Mouse (Mus musculus): ENCODE data around the gene Gmpr2.

The Gmpr2 gene

DNA sequence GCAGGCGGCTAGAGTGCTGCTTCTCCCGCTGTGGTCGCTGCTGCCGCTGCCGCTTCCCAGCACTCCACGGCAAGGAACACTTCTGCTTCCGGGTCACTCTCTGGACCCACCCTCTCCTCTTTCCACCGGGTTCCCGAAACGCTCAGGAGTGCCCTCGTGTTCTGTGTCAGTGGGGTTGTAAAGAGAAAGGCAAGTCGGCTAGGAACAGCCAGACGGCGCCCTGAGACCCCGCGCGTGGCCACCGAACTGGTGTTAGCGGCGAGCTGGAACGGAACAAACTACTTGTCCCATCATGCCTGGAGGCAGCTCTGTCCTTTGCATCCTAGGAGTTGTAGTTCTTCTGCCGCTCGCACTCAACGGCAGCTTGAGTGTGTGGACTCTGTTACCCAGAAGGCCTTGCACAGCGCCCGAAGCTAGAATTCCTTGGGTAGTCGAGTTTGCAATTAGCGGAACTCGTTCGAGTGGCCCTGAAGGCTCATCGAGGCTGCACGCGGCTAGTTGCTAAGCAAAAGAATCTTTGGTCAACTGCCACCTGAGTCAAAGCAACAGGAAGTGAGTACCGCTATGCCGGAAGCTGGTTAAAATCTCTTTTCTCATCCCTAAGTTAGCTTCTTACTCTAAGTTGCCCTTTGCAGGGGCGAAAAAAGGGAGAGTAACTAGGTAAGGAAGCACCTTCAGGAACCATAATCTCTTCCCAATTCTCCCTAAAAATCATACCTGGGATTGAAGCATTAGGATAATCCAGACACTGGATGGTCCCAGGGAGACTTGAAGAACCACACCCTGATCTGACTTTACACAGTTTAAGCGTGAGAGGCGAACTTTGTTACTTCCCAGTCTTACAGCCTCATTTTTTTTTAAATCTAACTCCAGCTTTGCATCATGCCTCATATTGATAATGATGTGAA lies at the start of gene Gmpr2, which contains the start of gene Nedd8:
Gmpr2 (plus strand) TSS at position 109 of the 908 bp plus-strand sequence.
Nedd8 (minus strand) TSS at position 292 of the 908 bp plus-strand sequence.
- peak; percentile 91 to 93 for DNase-seq (ENCODE audit: low spot score in 2 of 2)

DNA sequence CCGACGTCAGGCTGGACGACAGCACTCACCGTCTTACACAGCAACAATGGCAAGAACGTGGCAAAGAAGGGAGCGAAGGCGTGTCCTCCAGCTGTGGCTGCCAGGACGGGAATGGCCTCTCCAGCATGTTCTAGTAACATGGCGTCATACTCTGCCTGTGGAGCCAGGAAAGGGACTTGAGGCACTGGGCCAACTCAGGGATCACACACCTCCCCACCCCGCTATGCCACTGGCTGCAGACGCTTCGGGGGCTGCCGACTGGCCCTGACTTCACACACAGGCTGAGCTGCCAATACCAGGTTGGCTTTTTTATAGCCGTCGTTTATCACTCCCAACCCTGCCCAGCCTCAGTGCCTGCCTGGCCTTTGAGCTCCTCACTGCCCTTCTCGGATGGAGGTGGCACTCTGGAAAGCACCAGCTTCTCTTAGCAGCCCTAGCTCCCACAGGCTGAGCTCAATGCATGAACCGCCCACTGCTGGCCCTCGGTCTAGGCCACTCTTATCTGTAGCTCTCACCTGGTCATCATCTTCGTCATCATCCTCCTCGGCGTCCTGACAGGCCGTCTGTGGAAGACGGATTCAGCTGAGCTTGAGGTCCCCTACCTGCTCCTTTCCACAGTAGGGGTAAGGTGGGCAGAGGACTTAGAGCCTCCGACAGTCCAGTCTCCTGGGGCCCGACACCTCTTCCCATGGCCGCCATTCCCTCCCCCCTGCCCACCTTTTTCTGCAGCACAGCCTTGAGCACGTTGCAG lies 43.5 kb upstream of the Gmpr2 start:
- DNase-seq (ENCODE audit: low spot score in 2 of 2) = no peak

DNA sequence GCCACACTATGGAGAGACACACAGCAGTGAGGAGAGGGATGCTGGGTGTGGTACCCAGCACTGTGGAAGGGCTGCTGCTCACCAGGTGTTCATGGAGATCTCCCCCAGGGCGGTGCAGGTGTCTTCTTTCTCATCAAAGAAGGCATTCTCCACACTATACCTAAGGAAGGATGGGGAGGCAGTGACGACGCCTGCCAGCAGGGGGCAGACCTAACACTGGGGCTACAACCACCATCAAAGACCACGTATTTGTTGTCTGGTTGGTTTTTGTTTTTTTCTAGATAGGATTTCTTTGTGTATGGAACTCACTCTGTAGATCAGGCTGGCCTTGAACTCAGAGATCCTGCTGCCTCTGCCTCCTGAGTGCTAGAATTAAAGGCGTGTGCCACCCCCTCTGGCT lies 42.4 kb upstream of the Gmpr2 start:
- no peak for DNase-seq (ENCODE audit: low spot score in 2 of 2)

DNA sequence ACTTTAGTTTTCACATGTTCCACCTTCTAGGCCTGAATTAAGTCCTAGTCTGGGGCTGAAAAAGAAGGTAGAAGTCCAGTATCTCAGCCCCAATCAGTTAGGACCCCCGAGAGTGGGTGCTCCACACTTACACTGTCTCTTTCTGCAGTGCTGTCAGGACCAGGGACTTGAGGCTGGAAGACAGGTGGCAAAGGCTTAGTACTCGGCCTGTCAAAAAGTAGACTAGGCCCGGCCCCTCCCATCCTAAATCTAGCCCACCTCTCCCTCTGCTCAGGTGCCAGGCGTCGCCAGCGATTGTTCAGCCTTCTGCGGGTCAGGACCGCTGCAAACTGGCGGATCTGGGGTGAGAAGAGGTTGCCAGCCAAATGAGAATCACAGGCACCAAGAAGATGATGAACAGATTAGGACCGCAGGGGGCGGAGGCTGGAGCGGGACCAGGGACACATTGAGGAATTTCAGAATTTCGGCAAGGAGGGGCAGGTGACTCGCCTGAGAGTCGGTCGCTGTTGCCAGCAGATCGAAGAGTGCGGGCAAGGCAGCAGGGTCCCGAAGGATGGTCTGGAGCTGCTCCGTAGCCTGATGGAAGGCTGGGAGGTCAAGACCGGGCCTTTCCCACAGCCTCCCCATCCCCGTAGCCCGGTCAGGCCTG lies 36.7 kb upstream of the Gmpr2 start:
- peak in 1 of 2 experiments; percentile 14 for DNase-seq (ENCODE audit: low spot score in 2 of 2)

DNA sequence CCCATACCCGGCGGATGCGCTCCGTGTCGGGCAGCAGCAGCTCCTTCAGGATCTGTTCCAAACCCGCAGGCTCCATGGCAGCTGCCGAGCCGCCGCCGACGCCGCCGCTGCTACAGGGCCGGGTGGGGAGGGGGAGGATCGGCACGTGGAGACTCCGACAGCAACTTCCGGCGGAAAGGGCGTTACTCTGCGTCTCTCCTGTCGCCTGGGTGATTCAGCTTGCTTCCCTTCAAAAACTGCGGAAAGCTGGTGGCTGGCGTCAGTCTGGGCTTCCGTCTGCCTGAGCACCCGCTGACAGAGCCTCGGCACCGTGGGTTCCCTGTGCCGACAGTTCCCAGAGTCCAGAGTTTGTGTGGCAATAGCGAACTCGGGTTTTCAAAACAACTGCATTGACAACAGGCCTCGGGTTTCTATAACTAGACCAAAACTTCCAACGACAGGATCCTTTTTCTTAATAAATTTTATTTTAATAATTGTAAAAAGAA lies 36.2 kb upstream of the Gmpr2 start, which contains the start of gene Ipo4:
Ipo4 (minus strand) TSS at position 435 of the 485 bp plus-strand sequence.
- peak; percentile 80 to 81 for DNase-seq (ENCODE audit: low spot score in 2 of 2)

DNA sequence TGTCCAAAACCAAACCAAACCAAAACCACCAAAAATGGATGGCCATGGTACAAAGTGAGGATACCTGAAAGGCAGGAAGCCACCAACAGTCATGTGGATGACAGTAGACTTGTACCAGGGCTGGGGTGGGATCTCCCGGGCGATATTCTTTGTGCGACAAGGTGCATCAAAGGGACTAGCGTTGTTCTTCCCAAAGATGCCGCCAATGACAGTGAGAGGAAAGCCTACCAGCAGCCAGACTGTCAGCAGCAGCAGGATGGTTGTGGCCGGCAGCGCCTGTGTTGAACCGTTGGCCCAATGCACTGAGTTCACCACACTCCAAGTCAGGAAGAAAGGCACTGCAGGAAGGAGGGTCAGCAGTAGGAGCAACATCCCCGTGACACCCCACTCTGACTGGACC lies 33.9 kb upstream of the Gmpr2 start, which contains the start of gene Gm49378:
Gm49378 (minus strand) TSS at position 101 of the 400 bp plus-strand sequence.
- no peak for DNase-seq (ENCODE audit: low spot score in 2 of 2)

DNA sequence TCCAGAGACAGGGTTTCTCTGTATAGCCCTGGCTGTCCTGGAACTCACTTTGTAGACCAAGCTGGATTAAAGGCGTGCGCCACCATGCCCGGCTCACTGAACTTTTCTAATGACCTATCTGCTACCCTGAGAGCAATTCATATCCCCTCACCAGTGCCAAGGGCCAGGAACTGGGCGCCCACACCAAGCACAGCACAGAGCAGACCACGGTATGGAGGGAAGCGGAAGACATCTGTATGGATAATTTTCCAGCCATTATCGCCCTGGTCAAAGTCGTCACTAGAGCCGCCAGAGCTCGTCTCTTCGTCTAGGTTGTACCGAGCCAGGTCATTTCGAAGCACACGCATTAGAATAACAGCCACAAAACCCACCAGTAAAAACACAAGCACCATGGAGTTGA lies 30.9 kb upstream of the Gmpr2 start:
- no peak for DNase-seq (ENCODE audit: low spot score in 2 of 2)

DNA sequence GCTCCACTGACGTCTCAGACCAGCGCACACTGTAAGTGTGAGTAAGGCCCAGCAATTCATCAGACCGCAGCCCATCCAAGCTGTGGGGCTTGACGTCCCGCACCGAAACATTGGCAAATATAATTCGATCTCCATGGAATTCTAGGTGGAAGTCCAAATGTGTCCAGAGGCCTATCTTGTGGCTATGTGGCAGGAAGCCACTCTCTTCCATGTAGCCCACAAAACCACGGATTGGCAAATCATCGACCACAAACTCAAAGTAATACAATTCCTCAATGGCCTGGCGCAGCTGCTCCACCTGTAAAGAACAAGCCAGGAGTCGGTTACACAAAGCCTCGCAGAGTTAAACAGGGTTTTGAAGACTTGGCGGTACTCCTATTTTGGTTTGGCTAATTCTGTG lies 30.4 kb upstream of the Gmpr2 start:
- no peak for DNase-seq (ENCODE audit: low spot score in 2 of 2)

DNA sequence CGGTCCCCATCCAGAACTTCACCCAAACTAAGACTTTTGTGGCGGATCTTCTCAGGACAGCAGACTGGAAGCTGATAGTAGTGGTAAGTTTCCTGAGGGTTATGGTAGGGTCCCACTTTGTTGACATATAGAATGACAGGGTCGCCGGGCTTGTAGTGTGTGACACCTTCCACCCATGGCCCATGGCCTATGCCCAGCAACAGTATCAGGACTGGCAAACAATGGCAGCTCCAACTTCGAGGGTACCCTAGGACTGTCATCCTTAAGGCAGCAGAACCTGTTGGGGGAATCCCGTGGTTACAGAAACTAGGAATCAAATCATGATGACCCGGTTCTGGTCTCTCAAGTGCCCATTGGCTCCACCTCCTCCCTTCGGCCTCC lies 29.1 kb upstream of the Gmpr2 start:
- DNase-seq (ENCODE audit: low spot score in 2 of 2) = no peak

DNA sequence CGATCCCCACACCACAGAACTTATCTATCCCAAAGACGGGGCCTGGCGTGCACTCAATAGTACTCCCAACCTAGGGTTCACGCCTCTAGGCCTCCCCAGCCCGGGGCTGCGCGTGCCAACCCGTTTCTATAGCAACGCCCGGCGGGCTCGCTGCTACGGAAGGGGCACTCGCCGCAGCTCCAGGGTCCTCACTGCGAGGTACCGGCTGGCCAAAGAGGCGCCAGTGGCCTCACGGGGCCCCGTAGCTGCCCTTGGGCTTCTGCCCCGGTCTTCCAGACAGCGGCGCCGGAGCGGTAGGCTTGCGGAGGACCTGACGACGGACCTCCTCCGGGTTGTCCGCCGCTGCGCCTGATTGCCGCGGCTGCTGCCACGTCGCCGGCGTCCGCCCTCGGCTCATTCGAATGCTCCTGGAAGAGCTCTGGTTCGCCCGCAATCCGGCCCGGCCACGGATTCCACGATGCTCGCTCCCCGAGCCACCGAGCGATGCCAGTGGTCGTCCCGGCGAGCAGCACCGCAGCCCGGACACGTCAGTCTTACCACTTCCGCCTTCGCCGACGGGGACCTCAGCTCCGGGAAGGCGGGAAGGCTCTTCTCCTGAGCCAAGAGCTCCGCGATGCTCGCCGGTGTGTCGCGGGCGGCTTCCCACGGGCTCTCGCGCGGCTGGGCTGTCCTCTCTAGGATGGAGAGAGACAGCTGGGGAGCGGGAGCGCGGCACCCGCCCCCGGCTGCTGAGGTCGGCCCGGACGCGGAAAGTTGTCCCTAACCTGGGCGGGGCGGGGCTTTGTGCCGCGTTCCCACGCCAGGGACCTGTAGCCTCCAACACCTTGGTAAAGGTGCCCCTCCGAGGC lies 28.5 kb upstream of the Gmpr2 start, which contains the start of gene Tm9sf1:
Tm9sf1 (minus strand) TSS at position 747 of the 848 bp plus-strand sequence.
- DNase-seq (ENCODE audit: low spot score in 2 of 2) = peak; percentile 78

DNA sequence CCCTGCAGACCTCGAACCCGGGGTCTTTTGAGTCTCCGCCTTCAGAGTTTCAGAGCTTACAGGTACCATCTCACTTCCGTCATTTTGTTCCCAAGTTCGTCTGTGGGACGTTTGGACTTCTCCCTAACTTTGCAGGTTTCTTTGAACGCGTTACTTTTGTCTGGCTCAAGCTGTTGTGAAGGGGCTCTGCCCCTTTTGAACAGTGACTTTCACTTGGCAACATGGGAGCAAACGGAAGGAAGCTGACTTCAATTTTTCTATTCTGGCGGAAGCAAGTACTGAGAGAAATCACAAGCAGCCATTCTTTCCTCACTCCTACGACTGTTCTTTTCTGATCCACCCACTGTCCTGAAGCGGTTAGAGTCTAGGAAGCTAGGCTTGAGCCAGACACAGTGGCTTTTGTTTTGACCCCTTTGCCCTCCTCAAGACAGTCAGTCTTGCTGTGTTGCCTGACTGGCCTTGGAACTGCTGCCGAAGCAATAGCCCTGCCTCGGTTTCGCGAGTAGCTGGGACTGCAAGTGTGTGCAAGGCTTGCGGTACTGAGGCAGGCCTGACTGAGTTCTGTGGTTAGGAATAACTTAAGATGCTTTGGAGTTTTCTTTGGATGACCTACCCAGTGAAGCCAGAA lies 27.4 kb upstream of the Gmpr2 start:
- DNase-seq (ENCODE audit: low spot score in 2 of 2) = no peak

DNA sequence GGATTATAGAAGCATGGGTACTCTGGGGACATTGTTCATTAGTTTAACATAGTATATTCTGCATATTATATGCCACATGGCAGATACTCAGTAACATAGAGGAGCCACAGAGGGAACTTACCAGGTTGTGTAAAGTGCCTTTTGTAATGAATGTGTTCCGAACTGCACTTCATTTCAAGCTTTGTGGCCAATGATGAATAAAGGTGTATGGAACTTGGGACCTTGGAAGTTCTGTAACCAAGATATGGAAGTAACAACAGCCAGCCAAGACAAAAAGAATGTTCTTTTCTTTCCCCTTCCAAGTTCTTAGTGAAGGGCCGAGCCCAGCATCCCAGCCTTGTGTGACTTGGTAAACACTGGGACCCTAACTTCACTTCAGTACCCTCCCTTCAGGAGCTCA lies 21.9 kb upstream of the Gmpr2 start, which contains the start of gene Tssk4:
Tssk4 (plus strand) TSS at position 301 of the 400 bp plus-strand sequence.
- no peak for DNase-seq (ENCODE audit: low spot score in 2 of 2)

DNA sequence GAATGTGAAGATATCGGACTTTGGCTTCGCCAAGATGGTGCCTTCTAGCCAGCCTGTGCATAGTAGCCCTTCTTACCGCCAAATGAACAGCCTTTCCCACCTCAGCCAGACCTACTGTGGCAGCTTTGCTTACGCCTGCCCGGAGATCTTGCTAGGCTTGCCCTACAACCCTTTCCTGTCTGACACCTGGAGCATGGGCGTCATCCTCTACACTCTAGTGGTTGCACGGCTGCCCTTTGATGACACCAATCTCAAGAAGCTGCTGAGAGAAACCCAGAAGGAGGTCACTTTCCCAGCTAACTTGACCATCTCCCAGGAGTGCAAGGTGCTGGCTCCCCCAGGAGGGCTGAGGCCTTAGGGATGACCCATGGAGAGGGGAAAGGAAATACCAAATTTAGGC lies 20.2 kb upstream of the Gmpr2 start:
- no peak for DNase-seq (ENCODE audit: low spot score in 2 of 2)

DNA sequence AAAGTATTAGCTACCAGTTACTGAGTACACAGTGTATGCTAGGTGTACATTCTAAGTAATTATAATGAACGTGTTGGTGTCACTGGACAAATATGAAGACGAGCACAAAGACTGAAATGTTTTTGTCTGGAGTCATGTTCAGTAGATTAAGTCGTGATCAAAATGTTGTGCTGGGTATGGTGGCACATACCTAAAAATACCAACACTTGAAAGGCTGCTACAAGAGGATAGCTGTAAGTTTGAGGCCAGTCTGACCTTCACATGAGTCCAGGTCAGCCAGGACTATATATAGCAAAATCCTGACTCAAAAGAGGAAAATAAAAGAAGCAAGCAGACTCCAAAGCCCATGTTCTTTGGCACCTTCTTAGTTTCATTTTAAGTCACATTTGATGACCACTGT lies 14.8 kb upstream of the Gmpr2 start:
- DNase-seq (ENCODE audit: low spot score in 2 of 2) = no peak

DNA sequence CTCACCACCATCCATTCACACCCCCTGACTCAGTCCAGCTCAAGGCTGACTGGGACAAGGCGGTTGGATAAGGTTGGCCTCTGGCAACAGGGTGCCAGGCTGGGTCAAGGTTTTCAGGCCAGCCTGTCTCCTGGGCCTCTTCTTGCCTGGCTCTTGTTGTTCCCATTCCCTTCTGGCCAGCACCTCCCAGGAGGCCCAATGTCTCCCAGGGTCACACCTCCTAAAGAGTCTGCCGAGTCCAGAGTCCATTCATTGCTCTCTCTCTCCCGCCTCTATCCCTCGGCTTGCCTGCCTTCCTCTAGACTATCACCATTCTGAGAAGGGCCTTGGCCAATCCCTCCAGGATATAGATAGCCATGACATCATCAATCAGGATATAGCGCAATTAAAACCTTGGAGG lies 13.7 kb upstream of the Gmpr2 start:
- no peak for DNase-seq (ENCODE audit: low spot score in 2 of 2)

DNA sequence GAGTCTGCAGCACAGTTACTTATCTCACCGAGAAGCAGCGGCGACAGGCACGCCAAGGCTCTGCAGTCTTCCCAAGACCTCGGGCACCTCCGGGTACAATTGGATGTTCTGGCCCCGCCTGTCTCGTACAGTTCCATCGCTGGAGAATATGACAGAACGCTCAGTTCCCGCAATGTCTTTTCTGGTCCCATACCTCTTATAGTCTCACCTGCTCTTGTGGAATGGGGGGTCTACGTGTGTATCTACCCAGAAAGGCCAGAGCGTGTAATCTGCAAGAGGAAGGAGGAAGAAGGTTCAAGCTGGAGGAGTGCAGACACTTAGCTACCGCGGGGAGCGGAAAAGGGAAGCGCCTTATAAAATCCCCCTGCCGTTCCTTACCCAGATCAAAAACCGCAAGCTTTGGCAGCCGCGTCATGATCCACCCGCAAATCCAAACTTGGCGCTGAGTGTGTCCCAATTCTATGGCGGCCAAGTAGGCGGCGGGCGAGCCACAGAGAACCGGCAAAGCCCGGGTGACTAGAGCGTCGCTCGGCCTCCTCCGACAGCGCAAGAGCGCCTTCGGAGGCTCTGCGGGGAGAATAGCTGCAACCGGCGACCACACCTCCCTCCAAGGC lies 11.7 kb upstream of the Gmpr2 start, which contains the start of gene Mdp1:
Mdp1 (minus strand) TSS at position 549 of the 614 bp plus-strand sequence.
- DNase-seq (ENCODE audit: low spot score in 2 of 2) = peak; percentile 67 to 74

DNA sequence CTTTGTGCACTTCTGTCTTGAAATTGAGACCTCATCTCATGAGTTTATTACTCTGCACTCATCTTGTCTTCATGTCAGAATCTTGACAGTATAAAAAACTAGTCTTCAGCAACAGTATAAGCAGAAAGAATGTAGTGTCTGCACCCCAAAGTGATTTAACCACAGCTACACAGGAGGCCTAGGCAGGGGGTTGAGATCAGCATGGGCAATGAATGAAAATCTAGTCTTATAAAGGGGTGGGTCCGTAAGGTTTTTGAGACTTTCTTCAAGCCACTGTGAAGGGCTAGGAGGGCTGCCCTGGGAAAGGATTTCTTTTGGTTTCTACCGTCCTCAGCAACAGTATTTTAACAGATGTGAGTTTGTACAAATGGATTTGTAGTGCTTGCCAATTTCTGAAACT lies 11.1 kb upstream of the Gmpr2 start:
- no peak for DNase-seq (ENCODE audit: low spot score in 2 of 2)

DNA sequence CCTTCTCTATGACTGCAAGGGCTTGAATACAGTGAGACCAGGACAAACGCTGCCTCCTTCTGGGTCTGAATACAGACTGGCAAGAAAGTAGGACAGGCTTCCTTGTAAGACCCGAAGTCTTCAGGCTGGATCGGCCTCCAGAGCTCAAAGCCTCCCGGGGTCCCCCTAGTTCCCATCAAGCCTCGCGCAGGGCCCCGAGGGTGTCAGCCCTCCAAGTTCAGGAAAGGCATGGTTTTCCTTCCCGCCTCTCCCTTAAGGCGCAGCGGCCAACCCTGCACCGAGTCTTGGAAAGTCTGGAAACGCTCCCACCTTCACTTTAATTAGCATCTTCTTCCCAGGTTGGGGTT lies 282 bp upstream of the Gmpr2 start:
- no peak for DNase-seq (ENCODE audit: low spot score in 2 of 2)

DNA sequence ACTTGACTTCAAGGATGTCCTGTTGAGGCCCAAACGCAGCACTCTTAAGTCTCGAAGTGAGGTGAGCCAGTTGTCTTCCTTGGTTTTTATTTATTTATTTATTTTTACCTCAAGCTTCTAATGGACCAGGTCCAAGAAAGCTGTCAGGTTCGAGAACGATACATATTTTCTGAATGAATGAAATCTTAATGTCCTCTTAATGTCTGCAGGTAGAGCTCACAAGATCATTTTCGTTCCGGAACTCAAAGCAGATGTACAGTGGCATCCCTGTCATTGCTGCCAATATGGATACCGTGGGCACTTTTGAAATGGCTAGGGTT lies 960 bp downstream of the Gmpr2 start:
- DNase-seq (ENCODE audit: low spot score in 2 of 2) = no peak

DNA sequence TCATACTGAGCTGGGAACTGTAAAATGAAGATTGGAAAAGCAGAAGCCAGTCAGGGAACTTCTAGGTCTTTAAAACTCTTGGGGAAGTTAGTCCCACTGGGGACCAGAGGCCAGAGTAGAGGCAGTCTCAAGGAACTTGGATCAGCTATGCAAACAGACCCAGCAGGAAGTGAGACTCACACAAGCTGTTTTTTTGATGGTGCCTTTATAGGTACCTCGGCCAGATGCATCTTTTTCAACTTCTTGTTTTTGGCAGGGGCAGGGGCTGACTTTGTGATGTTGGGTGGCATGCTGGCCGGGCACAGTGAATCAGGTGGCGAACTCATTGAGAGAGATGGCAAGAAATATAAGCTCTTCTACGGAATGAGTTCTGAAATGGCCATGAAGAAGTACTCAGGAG lies 5.9 kb downstream of the Gmpr2 start:
- no peak for DNase-seq (ENCODE audit: low spot score in 2 of 2)
